Mouse (Mus musculus) heart, postnatal 4 days (tissue): ENCODE measurements around the gene Faf2. TPM values are rescaled to one million over a fixed set of nuclear protein-coding genes. Genes with fewer than 3 reads are reported as not detected.
"Not testable (repeated sequence)": the region's sequence is repeated elsewhere in the genome, so short reads cannot be mapped to it uniquely, and the experiment has no call there.

Source experiments
- DNase-seq: peaks from one replicate; pipeline ENCODE4 v3.0.0; 2021
- total RNA-seq, 2 experiments: library from RNA; stranded (reverse); gene quantifications; 2 replicates each; pipeline ENCODE4 v1.2.3; 2021

Faf2 gene
- total RNA-seq, 2 experiments from 2014 or later: 41.7 to 42.8 TPM

DNA sequence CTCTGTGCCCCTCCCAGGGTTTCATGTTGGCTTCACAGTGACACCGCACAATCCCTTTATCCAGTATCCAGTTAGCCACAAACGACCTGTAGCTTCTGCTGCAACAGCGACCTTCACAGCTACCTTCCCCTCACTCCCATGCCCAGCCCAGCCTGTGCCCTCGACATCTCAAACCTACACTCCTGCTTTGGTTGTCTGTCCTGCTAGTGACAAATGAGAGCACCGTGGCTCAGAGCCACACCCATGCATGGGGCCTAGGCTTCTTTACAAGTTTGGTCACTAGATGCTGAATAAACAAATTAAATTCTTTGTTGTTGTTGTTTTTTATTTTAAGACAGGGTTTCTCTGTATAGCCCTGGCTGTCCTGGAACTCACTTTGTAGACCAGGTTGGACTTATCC lies 14.4 kb upstream of the Faf2 start:
- DNase-seq: no peak

DNA sequence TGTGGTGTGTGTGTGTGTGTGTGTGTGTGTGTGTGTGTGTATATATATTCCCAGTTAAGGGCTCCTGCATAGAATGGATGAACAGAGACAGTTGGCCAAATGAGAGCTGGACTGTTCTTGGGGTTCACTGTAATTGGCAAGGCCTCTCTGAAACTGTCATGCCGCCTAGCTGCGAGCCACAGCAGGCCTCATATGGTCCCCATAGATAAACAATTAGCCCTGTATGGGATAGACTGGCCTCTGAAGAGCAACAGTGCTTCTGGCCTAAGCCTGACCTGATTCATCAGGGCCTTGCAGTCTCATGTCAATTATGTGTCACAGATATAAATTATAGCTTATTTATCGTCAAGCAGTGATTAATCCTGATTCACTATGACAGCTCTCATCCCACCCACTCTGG lies 13.6 kb upstream of the Faf2 start:
- no peak for DNase-seq

DNA sequence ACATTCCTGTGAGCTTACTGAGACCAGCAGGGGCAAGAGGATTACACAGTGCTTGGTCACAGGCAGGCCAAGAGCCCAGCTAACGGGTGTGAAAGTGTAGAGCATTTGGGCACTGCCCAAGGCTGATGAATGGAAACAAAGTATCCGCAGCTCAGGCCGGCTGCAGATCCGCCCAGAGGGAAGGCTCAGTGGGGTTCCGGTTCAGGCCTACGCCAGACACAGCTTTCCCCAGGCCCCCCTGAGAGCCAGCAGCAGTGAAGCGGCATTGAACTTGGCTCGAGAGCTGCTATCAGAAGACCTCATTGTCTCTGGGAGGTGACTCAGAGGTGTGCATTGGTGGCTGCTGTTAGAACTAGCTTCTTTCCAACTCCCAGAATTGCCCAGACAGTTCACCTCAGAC lies 12.9 kb upstream of the Faf2 start:
- DNase-seq: peak; percentile 38

DNA sequence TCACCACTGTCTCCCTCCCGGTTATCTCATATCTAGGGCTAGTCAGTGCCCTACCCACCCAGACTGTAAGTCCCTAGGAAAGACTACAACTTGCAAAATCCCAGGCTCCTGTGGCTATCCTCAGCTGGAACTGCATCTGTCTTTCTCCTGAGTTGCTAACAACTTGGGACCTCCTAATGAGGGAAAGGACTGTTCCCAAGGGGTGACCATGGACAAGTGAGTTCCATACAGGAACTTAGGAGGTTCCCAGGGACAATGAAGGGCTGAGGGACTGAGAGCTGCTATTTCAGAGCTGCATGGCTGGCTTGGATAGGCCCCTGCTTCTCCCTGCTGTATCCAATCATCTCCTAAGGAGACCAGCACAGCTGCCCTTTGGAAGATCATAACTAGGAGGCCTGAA lies 12.3 kb upstream of the Faf2 start:
- DNase-seq: no peak

DNA sequence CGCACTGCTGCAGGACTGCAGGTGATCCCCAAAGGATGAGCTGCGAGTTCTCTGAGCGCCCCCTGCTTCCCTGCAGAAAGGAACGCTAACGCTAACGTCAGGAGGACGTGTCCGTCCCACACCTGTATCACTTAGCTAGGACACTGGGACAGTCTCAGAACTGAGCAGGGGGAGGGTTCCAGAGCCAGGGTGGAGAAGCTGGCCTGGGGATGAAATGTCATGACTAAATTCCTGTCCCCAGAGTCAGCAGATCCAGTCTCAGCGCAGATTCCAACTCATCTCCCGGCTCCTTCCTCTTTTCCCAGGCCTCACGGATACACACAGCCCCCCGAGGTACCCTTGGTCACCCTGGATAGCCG lies 11.0 kb upstream of the Faf2 start:
- no peak for DNase-seq

DNA sequence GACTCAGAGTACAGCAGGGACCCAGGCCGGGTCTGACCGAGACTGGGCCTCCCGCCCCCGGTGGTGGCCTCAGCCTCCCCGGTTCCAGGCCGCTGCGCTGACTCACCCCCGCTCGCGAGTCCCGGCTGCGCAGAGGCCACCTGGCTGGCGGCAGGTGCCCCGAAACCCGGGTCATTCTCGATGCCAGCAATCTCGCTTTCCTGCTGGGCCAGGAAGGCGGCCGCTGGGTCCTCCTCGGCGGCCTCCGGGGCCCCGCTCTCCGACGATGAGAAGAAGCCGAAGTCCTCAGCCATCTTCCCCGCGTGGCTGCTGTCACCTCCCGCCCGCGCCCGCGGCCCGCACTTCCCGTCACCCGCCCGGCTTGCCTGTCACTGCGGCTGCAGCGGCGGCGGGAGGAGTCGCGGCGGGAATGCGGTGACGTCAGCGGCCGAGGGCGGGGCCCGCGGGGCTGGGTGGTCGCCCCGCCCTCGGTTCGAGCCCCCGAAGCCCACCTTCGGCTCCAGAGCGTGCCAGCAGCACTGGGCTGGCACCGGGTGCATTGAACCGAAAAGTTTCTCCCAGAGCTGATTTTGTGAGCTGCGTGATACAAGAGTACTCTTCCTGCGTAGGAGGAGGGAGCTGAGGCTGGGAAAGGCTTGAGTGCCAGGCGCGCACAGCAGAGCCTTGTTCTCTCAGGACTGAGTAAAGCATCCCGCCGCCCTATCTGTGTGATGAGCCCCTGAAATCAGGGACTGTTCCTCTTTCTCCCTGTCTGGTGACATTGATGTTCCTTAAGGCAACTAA lies 10.4 kb upstream of the Faf2 start, which contains the start of gene Cltb:
Cltb (minus strand) TSS at position 373 of the 783 bp plus-strand sequence.
- peak; percentile 95 for DNase-seq

DNA sequence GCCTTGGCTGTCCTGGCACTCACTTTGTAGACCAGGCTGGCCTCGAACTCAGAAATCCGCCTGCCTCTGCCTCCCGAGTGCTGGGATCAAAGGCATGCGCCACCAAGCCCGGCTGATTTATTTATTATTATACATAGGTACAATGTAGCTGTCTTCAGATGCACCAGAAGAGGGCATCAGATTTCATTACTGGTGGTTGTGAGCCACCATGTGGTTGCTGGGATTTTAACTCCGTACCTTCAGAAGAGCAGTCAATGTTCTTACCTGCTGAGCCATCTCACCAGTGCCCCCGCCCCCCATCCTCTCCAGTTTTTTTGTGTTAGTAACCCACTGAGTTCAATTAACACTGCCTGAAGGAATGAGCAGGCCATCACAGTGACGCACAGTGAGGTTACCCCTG lies 8.4 kb upstream of the Faf2 start:
- not testable (repeated sequence) for DNase-seq

DNA sequence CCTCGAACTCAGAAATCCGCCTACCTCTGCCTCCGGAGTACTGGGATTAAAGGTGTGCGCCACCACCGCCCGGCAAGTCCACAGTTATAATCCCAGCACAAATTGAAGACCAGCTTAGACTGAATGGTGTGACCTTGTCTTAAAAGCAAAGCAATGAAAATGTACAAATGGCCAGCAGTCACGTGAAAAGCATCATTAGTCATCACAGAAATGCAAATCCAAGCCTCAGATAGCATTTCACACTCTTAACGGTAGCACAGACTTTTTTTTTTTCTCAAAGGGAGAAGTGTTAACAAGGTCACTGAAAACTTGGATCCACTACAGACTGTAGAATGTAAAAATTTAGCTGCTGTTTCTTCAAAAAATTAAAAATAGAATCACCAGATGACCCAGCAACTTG lies 5.3 kb upstream of the Faf2 start:
- DNase-seq: no peak

DNA sequence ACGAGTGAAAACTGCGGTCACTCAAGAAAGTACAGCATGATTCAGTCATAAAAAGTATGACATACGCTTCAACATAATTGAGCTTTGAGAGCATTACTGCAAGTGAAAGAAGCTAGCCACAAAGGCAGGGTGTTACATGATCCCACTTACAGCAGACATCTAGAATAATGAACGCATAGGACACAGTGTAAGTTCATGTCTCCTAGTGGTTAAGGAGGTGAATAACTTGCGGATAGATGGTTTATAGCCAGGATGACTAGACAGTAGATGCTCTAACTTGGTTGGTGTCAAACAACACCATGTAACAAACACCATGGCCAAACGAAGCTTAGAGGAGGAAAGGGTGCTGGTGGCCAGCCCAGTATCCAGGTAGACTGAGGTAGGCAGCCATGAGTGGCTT lies 4.6 kb upstream of the Faf2 start:
- no peak for DNase-seq

DNA sequence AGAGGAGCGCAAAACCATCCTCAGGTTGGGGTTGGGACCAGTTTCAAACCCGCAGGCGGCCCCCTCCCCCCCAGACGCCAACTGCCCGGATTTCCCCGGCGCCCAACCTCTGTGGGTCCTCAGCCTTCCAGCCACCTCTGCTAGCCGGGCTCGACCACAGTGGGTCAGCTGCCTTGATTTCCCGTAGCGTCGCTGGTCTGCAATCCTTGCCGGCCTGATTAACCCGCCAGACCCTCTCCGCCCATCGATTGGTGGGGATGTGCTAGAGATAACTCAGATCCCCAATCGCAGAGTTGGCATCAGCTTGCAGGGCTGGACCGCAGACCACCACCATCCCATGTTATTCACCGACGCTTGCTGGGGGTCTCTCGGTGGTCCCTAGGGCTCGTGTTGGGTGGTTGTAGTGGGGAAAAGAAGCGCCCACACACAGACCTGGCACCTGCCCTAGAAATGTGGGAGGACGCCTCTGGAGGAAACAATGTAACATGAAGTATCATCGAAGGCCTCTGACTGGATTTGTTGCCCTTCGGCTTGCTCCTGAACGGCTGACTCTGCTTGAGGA lies 457 bp downstream of the Faf2 start:
- peak; percentile 44 for DNase-seq

DNA sequence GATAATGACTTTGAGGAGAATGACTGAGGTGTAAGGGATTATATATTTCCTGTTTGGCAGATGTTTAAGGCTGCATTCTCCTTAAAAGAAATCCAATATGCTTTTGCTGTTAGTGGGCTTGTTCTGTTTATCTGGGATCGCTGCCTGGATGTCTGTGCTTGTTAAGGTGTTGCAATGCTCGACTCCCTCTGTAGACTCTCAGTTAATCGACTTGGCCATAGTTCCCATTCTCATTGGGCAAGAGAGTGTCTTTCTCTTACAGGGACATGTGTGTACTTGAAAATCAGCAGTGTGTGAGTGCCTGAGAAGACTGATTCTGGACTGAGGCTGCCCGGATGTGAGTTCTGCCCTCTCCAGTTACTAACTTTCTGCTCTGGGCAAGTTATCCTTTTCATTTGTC lies 7.5 kb downstream of the Faf2 start:
- no peak for DNase-seq

DNA sequence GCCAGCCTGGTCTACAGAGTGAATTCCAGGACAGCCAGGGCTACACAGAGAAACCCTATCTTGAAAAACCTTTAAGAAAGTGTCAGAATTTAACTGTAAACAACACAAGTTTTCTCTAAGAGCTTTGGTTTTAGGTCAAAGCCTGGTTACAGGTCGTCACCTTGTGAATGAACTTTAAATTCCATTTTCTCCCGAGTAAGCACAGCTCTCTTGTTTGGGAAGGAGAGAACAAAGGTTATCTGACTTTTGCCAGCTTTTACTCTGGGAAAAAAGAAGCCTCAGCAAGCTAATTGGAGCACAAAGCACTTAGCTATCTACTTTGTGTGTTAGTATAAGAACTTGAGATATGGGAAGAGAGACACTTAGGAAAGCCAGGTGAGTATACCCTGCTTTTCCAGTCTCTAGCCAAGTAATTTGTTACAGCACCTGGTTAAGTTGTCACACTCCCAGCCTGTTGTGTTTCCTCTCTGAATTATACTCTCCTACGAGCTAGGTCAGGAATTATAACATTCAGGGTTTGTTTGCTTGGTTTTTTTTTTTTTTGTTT lies 11.2 kb downstream of the Faf2 start:
- DNase-seq: no peak

DNA sequence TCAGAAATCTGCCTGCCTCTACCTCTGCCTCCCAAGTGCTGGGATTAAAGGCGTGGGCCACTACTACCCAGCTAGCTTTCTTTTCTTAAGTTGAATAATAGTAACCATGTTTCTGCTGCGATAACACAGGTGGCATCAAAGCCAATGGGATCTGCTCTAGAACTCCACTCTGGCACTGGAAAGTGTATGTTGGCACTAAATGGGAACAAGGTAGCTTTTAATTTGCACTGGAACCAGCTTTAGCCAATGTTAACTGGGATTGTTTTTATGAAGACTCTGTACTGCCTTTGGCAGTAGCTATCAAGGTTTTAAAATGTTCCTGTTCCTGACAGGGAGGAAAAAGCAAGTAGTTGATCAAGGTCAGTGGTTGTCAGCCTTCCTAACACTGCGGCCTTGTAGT lies 13.4 kb downstream of the Faf2 start:
- no peak for DNase-seq

DNA sequence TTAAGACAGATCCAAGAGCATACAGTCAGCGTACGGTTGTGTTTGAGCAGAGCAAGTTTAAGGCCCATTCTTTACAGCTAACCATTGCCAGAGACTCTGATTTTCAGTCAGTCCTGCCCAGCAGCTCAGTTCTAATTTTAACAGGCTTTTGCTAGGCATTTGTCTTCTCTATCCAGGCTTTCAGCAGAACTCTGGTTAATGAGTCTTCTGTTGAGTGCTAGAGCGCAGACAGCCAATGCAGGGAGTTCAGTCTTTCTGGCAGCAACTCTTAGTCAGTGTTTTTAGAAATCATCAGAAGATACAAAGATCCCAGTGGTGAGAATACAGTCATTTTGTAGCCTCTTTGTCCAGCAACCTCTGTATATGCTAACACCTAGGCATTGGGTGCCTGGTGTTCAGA lies 28.9 kb downstream of the Faf2 start:
- DNase-seq: no peak

DNA sequence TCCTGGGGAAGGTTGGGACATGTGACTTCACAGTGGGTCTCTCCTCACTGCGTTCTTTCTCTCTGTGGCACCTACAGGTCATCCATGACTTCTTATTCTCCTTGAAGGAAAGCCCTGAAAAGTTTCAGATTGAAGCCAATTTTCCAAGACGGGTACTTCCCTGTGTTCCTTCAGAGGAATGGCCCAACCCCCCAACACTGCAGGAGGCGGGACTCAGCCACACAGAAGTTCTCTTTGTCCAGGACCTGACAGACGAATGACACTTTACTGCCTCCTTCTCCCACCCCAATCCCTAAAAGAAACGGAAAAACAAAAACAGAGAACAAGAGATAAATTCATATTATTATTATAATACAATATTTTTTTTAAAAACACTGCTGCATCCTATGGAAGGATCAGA lies 39.3 kb downstream of the Faf2 start:
- no peak for DNase-seq

DNA sequence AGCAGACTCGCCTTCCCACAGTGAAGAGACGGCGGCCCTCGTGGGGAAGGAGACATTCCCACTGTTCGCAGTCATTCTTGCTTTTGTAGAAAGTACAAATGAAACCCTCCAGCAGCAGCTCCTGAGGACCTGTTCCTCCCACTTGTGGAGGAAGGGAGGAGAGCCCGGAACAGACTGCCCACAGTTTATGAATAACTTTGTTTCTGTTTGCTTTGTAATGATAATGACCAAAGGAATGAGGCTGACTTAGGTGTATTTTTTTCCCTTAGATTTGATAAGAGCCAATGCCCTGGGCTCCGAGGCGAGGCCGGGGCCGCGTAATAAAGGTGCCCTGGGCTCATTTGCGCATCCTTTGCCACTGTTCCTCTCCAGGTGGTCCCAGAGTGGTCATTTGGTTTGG lies 39.8 kb downstream of the Faf2 start:
- no peak for DNase-seq

DNA sequence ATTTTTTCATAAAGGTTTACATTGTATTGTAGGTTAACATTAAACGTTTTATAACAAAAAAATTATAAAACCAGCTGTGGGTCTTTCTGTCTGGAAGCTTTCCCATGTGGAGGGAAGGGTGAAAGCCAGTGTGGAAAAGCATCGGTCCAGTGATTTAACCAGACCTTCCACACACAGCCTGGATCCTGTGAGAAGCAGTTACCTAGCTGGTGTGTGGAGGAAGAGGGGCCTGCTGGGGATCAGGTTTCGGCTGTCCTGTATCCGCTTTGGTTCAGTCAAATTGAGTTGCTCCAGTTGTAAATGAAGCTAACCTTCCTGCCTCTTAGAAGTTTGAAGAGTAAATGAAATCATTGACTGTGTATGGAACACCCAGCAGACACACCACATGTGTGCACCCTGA lies 42.4 kb downstream of the Faf2 start:
- DNase-seq: no peak

DNA sequence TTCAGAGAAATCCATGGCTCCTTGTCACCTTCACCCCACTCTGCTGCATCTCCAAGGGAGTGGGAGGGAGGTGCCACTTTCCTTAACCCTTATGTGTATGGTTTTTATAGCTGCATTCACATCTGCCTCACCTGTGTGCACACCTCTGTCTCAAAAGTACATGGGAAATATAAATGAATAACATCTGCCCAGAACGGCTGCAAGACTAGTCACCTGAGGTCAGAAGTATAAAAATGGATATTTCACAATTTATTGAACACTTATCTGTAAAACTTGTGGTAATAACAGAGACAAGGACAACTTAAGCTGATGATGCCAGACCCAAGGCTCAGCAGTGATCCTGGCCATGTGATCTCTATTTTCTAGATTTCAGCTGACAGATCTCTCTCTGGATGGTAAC lies 42.9 kb downstream of the Faf2 start:
- DNase-seq: no peak

DNA sequence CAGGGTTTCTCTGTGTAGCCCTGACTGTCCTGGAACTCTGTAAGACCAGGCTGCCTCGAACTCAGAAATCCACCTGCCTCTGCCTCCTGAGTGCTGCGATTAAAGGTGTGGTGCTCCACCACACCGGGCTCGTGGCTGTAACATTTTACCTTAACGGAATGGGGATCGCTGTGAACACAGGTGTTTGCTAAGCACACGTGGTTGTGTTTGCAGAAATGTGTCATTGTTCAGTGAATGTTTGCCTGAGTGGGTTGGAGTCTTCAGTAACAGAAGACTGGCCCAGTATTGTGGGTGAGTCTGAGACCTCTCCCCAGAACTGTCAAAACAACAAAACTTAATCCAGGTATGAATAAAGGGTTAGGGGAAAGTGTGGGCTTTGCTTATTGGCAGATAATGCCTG lies 43.5 kb downstream of the Faf2 start:
- DNase-seq: no peak

DNA sequence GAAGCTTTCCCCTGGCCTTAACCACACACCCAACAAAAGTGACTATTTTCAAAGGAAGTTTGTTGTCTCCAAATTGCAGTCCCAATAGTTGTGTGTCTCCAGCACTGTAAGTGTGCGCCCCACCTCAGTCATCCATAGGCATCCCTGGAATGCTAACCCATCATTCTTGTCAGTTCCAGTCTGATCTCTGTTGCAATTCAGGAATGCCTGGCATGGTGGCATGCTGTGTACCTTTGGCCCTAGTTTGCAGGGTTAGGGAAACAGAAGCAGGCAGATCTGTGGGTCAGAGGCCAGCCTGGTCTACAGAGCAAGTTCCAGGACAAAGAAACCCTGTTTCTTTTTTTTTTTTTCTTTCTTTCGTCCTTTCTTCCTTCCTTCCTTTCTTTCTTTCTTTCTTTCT lies 48.9 kb downstream of the Faf2 start:
- DNase-seq: no peak

DNA sequence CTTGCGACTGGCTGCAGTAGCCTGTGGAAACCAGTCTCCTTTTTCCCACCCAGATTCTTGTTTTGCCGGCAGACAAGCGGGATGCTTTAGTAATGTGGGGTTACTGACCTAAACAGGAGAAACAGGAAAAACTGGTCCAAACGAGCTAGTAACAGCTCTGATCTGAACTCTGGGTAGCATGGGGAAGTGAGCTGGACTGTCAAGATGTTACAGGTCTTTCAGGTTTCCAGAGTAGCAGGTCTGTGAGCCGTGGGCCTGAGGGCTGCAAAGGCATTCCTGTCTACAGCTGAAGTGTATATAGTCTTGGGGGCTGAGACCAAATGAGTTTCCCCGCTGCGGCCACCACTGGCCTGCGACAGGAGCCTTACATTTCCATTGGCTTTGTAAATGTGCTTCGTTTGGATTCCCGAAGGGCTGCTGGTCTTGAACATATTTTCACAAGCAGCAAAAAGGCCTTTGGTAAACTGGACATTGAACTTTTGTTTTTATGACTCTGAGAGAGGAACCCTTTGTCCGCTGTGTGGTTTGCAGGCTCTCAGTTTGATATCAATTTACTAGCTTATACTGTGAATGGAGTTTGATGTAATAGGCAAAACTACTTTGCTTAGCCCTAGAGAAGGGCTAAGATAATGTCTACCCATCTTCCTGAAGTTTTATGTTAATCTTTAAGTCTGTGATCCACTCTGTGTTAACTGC lies 54.5 kb downstream of the Faf2 start:
- no peak for DNase-seq

DNA sequence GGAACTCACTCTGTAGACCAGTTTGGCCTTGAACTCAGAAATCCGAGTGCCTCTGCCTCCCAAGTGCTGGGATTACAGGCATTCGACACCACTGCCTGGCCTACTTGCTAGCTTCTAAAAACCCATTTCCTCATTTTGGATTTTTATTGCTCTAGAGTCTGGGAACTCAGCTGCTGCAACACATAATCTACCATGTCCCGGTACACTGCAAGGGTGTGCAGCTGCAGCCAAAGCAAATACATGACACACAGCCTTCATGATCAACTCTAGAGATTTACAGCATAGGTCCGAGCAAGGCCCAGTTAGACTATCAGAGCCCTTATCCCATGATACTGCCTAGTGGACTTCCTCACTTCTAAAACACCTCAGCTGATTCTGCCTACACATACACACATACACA lies 56.7 kb downstream of the Faf2 start:
- no peak for DNase-seq

DNA sequence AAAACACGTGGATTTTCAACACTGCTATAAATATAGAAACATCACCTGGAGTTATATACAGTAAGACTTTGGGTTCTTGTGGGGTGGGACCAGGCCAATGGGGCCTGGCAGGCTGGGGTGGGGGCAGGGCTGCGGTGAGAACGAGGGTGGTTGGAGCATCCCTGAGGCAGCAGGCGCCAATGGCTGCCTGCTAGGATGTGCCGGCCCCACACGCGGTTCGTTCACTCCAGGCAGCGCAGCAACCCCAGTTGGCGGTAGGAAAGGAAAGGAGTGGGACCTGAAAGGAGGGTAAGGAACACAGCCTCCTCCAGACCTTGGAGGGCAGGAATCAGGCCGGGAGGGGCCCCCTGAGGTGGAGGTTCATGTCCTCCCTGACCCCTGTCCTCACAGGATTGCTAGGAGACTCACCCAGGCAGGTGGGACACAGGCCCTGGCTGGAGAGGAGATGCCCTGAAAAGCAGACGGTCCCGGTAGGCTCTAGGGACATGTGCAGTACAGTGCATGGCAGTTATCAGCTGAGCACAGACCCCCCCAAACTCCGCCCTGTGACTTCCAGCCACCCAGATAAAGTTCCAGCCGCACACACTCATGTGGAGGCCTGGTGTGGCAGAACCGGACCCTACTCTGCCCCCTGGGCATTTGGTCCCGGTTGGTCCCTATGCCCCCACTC lies 58.7 kb downstream of the Faf2 start:
- no peak for DNase-seq
